Mouse (Mus musculus) small intestine, adult 2 months (tissue): ENCODE measurements at regions not wholly inside any gene's neighbourhood (a gene's known extent, or its start where the extent isn't known, plus 50 kb on each side); places are given as distances from the start of the nearest gene placed in this dataset.

Source experiments
- H3K27ac ChIP-seq: fragments of 200-500 bp; 2 replicates; pipeline ENCODE4 v1.5.1; 2012; ENCODE audit warnings: low read depth, low read length, control low read depth, inconsistent platforms; ENCODE audit not compliant: insufficient read depth
- H3K27me3 ChIP-seq: fragments of 200-500 bp; 2 replicates; pipeline ENCODE4 v1.6.1; 2012; ENCODE audit warnings: mild to moderate bottlenecking, moderate library complexity, low read length, inconsistent platforms; ENCODE audit not compliant: control insufficient read depth, insufficient read depth
- H3K36me3 ChIP-seq: fragments of 200-500 bp; 2 replicates; pipeline ENCODE4 v1.6.1; 2012; ENCODE audit warnings: mild to moderate bottlenecking, low read length, control low read depth, inconsistent platforms; ENCODE audit not compliant: control insufficient read depth, insufficient read depth
- H3K4me1 ChIP-seq: fragments of 200-500 bp; 2 replicates; pipeline ENCODE4 v1.6.1; 2012; ENCODE audit warnings: low read length, inconsistent platforms, mixed read lengths; ENCODE audit not compliant: control insufficient read depth, insufficient read depth, insufficient read length
- H3K4me3 ChIP-seq: fragments of 200-500 bp; 2 replicates; pipeline ENCODE4 v1.5.1; 2012; ENCODE audit warnings: low read depth, mild to moderate bottlenecking, control low read depth, inconsistent platforms, low read length, moderate library complexity
- CTCF ChIP-seq: fragments of 200-500 bp; IDR thresholded peaks from 2 replicates; pipeline ENCODE4 v1.5.1; 2012; ENCODE audit warnings: low read depth, mild to moderate bottlenecking, control low read depth, inconsistent platforms, low read length, moderate library complexity, mixed read lengths; ENCODE audit not compliant: insufficient replicate concordance, insufficient read length; ENCODE audit errors: extremely low read depth
- POLR2A ChIP-seq: fragments of 200-500 bp; IDR thresholded peaks from 2 replicates; pipeline ENCODE4 v1.6.1; 2012; ENCODE audit warnings: low read depth, mild to moderate bottlenecking, control low read depth, inconsistent platforms, low read length, moderate library complexity
- WGBS: fragments of 180-500 bp; shearing (Covaris S2); methylation state at CpG from one replicate; pipeline ENCODE4 v1.1.7; 2018; 5-methylcytosine and 5-hydroxymethylcytosine counted together

DNA sequence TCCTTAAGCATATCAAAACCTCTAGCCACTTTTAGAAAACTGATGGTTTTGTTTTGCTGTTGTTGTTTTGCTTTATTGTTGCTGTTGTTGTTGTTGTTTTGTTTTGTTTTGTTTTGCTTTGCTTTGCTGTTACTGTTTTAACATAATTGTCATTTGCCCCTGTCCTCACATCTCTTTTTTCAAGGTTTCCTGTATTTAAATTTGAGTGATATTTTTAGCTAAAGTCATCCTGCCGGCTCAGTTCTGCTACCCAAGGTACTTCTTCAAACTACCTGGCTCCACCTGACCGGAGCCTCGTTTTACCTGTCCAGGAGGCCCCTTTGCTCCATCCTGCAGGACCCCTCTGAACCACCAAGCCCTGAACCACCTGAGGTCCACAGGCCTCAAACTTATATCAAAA, 253.4 kb downstream of the Tle4 start:
- no peaks in the 10 kb centered on the region for H3K4me1 ChIP-seq
- no peaks in the 10 kb centered on the region for H3K36me3 ChIP-seq
- WGBS: 74% methylated on average over 3 of the region's 3 CpGs
- no peak overlapping the region for H3K4me3 ChIP-seq
- H3K27ac ChIP-seq: no peak overlapping the region
- TF ChIP-seq POLR2A (no peak), CTCF (no peak)
- no peaks in the 10 kb centered on the region for H3K27me3 ChIP-seq

DNA sequence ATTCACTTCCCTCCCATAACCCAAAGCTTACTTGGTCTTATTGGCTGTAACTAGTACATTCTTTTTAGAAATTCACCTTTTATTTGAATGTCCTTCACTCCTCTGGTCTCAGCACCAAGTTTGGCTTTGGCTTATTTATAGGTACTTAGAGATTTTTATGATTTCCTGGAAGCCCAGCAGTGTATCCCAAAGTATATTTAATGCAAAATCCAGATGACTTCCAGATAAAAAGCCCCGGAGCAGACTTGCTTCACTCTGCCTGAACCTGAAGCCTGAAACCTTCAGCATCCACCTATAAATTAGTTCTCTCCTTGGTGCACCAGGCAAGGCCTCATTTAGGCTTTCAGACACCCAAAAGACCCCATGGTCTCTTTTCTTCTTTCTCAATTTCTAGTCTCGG, 250.8 kb downstream of the Tle4 start:
- H3K4me1 ChIP-seq: no peaks in the 10 kb centered on the region
- H3K36me3 ChIP-seq: no peaks in the 10 kb centered on the region
- 76% methylated on average over 2 of the region's 2 CpGs for WGBS
- no peak overlapping the region for H3K4me3 ChIP-seq
- no peak overlapping the region for H3K27ac ChIP-seq
- no peaks in the 10 kb centered on the region for H3K27me3 ChIP-seq
- TF ChIP-seq CTCF: no peak
- no peak for TF ChIP-seq POLR2A

- no peaks in the 10 kb centered on the region for H3K4me1 ChIP-seq
- TF ChIP-seq POLR2A (no peak), CTCF (no peak)
- no peaks in the 10 kb centered on the region for H3K27me3 ChIP-seq
- H3K27ac ChIP-seq: no peak overlapping the region
- no peak overlapping the region for H3K4me3 ChIP-seq
- H3K36me3 ChIP-seq: no peaks in the 10 kb centered on the region
Observed at GRCm38 (mm10) chr19:14347429-14347828, 250.4 kb downstream of the Tle4 start.

DNA sequence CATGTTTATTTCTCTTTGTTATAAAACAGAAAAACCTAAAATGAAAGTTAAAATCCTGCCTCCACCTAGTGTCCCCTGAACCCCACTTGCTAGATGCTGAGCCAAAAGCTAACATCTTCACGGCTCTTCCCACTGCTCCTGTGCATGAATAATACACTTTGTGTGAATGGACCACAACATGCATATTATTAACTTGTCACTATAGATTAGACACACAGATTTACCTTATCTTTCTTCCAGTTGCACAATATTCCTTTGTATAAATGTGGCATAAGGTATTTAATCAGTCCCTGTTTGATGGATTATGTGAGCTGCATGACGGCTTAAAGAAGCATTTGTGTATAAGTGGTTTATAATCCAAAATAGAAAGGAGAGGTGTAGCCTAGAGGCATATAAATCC, 248.1 kb downstream of the Tle4 start:
- WGBS: 55% methylated on average over 2 of the region's 2 CpGs
- TF ChIP-seq CTCF (no peak), POLR2A (no peak)
- Histone ChIP-seq H3K27ac (no peak overlapping the region), H3K27me3 (no peaks in the 10 kb centered on the region), H3K36me3 (no peaks in the 10 kb centered on the region), H3K4me3 (no peak overlapping the region), H3K4me1 (no peaks in the 10 kb centered on the region)

- Histone ChIP-seq H3K27ac (no peak overlapping the region), H3K27me3 (no peaks in the 10 kb centered on the region), H3K4me1 (no peaks in the 10 kb centered on the region), H3K36me3 (no peaks in the 10 kb centered on the region), H3K4me3 (no peak overlapping the region)
- no peak for TF ChIP-seq POLR2A
- TF ChIP-seq CTCF: no peak
- 38% methylated on average over 4 of the region's 4 CpGs for WGBS
Observed at GRCm38 (mm10) chr19:14351728-14352340, 246.0 kb downstream of the Tle4 start.

DNA sequence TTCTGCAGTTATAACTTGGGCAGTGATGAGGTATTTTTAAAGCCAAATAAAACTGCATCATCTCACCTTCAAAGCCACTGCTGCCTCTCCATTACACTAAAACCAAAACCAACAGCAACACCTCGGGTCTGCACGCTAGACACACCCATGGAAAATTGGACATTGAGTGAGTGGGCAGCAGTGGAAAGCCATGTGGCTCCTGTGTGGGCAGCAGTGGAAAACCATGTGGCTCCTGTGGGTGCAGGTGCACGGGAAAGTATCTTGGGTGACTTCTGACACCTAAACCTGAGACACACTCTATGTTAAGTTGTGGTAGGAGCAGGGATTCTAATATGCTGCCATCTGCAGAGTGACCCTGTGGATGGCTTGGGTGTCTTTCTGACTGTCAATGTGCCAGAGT, 245.3 kb downstream of the Tle4 start:
- no peak overlapping the region for H3K27ac ChIP-seq
- H3K4me3 ChIP-seq: no peak overlapping the region
- H3K4me1 ChIP-seq: no peaks in the 10 kb centered on the region
- H3K27me3 ChIP-seq: no peaks in the 10 kb centered on the region
- WGBS: 74% methylated on average over 3 of the region's 3 CpGs
- H3K36me3 ChIP-seq: no peaks in the 10 kb centered on the region
- TF ChIP-seq POLR2A (no peak), CTCF (no peak)

DNA sequence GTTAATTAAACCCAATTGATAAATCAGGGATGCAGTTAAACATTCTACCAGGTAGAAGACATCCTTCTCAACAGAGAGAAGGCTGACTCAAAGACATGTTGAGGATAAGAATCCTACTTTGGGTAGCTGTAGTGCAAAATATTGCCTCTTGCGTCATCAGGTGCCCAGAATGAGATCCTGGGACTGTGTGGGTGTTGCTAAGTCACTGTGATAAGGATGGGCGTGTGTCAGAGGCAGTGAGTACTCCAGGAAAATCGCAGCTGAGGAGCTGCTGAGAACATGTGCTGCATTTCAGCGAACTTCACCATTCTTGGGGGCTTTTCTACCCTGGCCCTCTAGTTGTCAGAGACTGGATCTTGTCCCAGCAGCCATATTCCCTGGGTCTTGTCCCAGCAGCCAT, 244.7 kb downstream of the Tle4 start:
- H3K27me3 ChIP-seq: no peaks in the 10 kb centered on the region
- TF ChIP-seq POLR2A: no peak
- TF ChIP-seq CTCF: no peak
- H3K27ac ChIP-seq: no peak overlapping the region
- 34% methylated on average over 4 of the region's 4 CpGs for WGBS
- no peaks in the 10 kb centered on the region for H3K36me3 ChIP-seq
- H3K4me1 ChIP-seq: no peaks in the 10 kb centered on the region
- H3K4me3 ChIP-seq: no peak overlapping the region
